Mouse (Mus musculus) left cerebral cortex, adult 2 months (tissue): Measurements from ENCODE around the gene Flt1. TPM values are rescaled to one million over a fixed set of nuclear protein-coding genes. Genes with fewer than 3 reads are reported as not detected.

Source experiments
- DNase-seq, 2 experiments: peaks; one replicate each; pipeline ENCODE4 v3.0.0; 2021 to 2022; ENCODE audit warnings: low spot score in 2 of 2, mixed read lengths in 1 of 2; ENCODE audit errors: extremely low spot score in 1 of 2
- H3K27ac ChIP-seq: fragments of 200-600 bp; 2 replicates; pipeline ENCODE4 v1.8.1; 2022
- H3K4me3 ChIP-seq: fragments of 200-600 bp; 2 replicates; pipeline ENCODE4 v1.8.1; 2022
- CTCF ChIP-seq: fragments of 200-600 bp; IDR thresholded peaks from 2 replicates; pipeline ENCODE4 v1.8.1; 2022; ENCODE audit warnings: antibody characterized with exemption, mild to moderate bottlenecking, moderate library complexity
- intact Hi-C: fragments of 180-260 bp; cut with DNase I; formaldehyde crosslinking; loops from one replicate; pipeline ENCODE4 v1.15.1; 2025
- total RNA-seq, 2 experiments: library from RNA; stranded (reverse); gene quantifications; 2 replicates each; pipeline ENCODE4 v1.2.3; 2021

The Flt1 gene
- total RNA-seq, 2 experiments from 2014 or later = 35.2 to 37.9 TPM

- intact Hi-C loops = no loop called here
- Histone ChIP-seq H3K27ac (no peak overlapping the region), H3K4me3 (no peak overlapping the region)
- no peak for TF ChIP-seq CTCF
- no peak for DNase-seq
These were observed 42.0 kb downstream of the Flt1 start for GRCm38 (mm10) chr5:147683707-147684323.

DNA sequence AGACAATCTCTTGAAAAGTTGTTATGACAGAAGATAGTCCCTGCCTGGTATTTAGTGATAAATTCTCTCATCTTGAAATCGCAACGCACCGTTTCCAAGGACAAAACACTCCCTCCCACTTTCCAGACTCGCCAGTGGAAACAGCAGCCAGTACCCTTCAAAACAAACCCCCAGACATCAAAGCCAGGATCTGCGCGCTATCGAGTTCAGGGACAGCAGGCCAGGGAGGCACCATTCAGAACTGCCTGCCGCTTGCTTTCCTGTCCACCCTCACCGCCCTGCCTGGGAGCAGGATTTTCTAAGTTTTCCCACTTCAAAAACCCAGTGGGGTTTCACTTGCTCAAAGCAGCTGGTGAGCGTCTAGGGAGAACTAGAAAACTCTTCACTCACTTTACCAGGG, 44.6 kb downstream of the Flt1 start:
- DNase-seq = no peak
- TF ChIP-seq CTCF = no peak
- Histone ChIP-seq H3K27ac (no peak overlapping the region), H3K4me3 (no peak overlapping the region)
- intact Hi-C loops = no loop called here

- Histone ChIP-seq H3K27ac (no peak overlapping the region), H3K4me3 (no peak overlapping the region)
- DNase-seq = no peak
- intact Hi-C loops = no loop called here
- no peak for TF ChIP-seq CTCF
These were observed 45.1 kb downstream of the Flt1 start for GRCm38 (mm10) chr5:147680711-147681110.

DNA sequence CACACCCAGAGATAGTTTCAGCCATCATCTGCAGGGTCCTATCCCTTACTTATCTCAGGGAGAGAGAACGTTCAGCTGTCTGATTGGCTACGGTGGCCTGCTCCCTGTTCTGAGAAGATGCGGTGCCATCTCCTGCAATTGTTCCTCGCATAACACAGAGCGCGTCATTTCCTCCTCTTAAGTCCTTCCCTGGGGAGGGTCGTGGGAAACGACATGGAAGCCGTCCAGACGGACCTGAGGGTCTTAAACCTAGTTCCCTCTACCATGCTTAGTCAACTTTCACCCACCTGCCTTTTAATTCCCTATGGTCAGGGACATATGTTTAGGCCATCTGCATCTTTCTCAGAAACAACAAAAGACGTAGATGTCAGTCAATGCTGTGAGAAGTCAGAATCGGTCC, 46.5 kb downstream of the Flt1 start:
- no peak overlapping the region for H3K4me3 ChIP-seq
- TF ChIP-seq CTCF = no peak
- no peak for DNase-seq
- intact Hi-C loops = no loop called here
- H3K27ac ChIP-seq = no peak overlapping the region

GRCm38 (mm10) chr5:147675791-147676190, 50.0 kb downstream of the Flt1 start:
- no peak overlapping the region for H3K4me3 ChIP-seq
- intact Hi-C loops = no loop called here
- no peak for TF ChIP-seq CTCF
- no peak overlapping the region for H3K27ac ChIP-seq
- DNase-seq = no peak

- DNase-seq = peak; percentile 19 to 21
- H3K27ac ChIP-seq = peak overlapping the region; percentile 32; the same call in 1 of the 2 replicates
- no peak for TF ChIP-seq CTCF
- intact Hi-C loops = no loop called here
- H3K4me3 ChIP-seq = no peak overlapping the region
These were observed 53.9 kb downstream of the Flt1 start for GRCm38 (mm10) chr5:147671765-147672424.

- intact Hi-C loops = no loop called here
- Histone ChIP-seq H3K27ac (no peak overlapping the region), H3K4me3 (no peak overlapping the region)
- peak; percentile 9; the same call in 1 of the 2 replicates for TF ChIP-seq CTCF
- no peak for DNase-seq
These were observed 57.0 kb downstream of the Flt1 start for GRCm38 (mm10) chr5:147668637-147669344.

GRCm38 (mm10) chr5:147665946-147666345, 59.9 kb downstream of the Flt1 start:
- Histone ChIP-seq H3K27ac (no peak overlapping the region), H3K4me3 (no peak overlapping the region)
- no peak for TF ChIP-seq CTCF
- intact Hi-C loops = no loop called here
- no peak for DNase-seq

DNA sequence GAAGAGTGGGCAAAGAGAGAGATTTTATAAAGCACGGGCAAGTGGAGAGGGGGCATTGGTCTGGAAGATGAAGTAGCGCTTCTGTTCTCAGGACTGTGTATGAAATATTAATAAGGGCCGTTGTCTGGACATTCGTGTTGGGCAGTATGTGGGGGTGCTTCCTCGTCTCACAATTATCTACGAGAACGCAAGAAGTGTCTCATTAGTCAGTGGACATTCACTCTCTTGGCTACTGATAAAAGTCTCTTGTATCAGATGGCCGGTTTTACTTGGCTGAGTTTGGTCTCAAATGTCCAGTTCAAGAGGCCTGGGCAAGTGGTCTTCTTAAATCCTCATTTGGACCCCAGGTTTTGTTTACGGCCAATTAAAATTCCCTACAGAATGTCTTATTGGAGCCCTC, 60.4 kb downstream of the Flt1 start:
- DNase-seq = no peak
- no peak for TF ChIP-seq CTCF
- no peak overlapping the region for H3K27ac ChIP-seq
- intact Hi-C loops = no loop called here
- no peak overlapping the region for H3K4me3 ChIP-seq

DNA sequence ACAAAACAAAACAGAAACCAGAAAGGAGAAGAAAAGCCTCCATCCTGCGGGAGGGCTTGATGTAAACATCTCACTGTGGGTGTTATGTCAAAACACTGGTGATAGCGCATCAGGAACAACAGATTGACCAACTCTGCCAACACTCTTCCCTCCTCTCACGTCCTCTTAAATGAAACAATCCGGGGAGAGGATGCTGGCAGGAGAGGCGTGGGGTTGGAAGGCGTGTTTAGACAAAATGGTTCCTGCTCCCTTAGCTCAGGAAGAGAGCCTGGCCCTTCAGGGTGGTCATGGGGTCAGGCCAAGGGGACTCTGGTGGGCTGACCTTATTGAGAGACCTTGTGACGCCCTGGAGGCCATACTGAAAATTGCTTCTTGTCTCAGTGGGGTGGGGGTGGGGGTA, 65.9 kb downstream of the Flt1 start:
- DNase-seq = no peak
- H3K27ac ChIP-seq = no peak overlapping the region
- H3K4me3 ChIP-seq = no peak overlapping the region
- no peak for TF ChIP-seq CTCF
- intact Hi-C loops = no loop called here

- DNase-seq = no peak
- Histone ChIP-seq H3K27ac (no peak overlapping the region), H3K4me3 (no peak overlapping the region)
- intact Hi-C loops = no loop called here
- TF ChIP-seq CTCF = no peak
These were observed 67.6 kb downstream of the Flt1 start for GRCm38 (mm10) chr5:147657882-147658855.
